Mouse (Mus musculus): ENCODE data around the gene 1700029P11Rik. TPM values are rescaled to one million over a fixed set of nuclear protein-coding genes. Genes with fewer than 3 reads are reported as not detected.

The 1700029P11Rik gene
- polyA plus RNA-seq, 1 experiment from 2014 or later, result not detected

DNA sequence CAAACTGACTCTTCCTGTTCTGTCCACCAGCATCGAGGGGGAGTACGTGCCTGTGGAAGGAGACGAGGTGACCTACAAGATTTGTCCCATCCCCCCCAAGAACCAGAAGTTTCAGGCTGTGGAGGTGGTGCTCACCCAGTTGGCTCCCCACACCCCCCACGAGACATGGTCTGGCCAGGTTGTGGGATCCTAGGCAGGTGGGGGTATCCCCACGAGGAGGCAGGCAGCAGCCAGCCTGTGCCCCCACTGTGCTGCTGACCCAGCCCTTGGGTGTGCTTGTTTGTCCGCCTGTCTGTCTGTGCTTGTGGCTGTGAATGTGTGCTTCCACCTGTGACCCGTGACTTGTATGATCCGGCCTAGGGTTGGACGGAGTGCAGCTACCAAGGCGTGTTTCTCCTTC, 31.3 kb upstream of the 1700029P11Rik start:
- no peaks in the 10 kb centered on the region for H3K9me3 ChIP-seq
- H3K27ac ChIP-seq, result no peak overlapping the region
- H3K36me3 ChIP-seq, result peaks cover 13% of the 10 kb centered on the region
- WGBS, result 79% methylated on average over 10 of the region's 10 CpGs
- no peak for DNase-seq (ENCODE audit: low spot score)
- H3K27me3 ChIP-seq (ENCODE audit: insufficient read depth, poor library complexity, severe bottlenecking), result 0 out of 2 replicates have a peak, but pooled peaks cover 3% of the 10 kb centered on the region
- H3K4me3 ChIP-seq, result no peak overlapping the region
- peaks cover 14% of the 10 kb centered on the region for H3K4me1 ChIP-seq

DNA sequence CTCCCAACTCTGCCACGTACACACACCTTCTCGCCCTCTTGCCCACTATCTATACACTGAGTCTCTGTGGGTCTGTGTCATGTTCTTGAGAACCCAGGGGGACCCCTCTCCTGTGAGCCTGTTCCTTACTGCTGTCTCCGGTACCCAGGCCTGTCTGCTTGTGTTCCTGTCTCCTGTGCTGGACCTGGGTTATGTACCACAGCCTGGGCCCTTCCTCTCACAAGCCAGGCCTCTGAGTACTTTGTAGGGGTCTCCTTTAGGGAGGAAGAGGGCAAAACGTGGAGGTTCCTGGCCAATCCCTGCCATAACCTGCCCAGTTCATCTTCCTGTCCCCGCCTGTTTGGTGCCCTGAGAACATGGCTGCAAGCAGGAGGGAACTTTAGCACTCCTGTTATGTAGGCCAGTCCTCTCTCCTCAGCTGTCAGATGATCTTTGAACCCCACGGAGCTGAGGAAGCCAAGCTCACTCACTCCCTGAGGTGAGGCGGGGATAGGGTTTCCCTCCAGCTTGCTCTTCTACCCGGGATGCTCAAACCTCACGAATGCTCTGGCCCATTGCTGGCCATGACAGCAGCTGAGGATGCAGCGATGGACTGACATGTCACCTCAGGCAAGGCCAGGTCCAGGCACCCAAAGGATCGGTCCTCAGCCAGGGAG, 30.7 kb upstream of the 1700029P11Rik start:
- peaks cover 14% of the 10 kb centered on the region for H3K4me1 ChIP-seq
- 63% methylated on average over 11 of the region's 11 CpGs for WGBS
- DNase-seq (ENCODE audit: low spot score), result peak; percentile 64
- no peaks in the 10 kb centered on the region for H3K9me3 ChIP-seq
- peaks cover 18% of the 10 kb centered on the region for H3K36me3 ChIP-seq
- H3K27ac ChIP-seq, result no peak overlapping the region
- no peak overlapping the region for H3K4me3 ChIP-seq
- H3K27me3 ChIP-seq (ENCODE audit: insufficient read depth, poor library complexity, severe bottlenecking), result 0 out of 2 replicates have a peak, but pooled peaks cover 3% of the 10 kb centered on the region

DNA sequence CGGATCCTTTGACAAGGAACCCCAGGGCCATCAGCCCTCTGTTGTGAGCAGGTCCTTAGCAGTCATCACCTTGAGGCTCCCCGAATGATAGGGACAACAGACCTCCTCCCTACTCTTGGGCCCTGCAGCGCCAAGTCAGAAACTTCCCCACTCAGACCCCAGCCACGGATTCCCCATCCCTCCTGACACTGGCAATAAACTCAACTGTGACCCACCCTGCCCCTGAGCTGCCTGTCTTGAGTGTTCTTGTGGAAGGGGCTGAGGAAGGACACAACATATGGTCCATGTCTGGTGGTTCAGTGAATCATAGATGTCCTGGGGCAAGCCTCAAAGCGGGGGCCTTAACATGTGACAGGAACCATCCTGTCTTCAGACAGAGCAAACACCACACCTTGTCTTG, 29.6 kb upstream of the 1700029P11Rik start:
- peaks cover 14% of the 10 kb centered on the region for H3K4me1 ChIP-seq
- peaks cover 24% of the 10 kb centered on the region for H3K36me3 ChIP-seq
- H3K27me3 ChIP-seq (ENCODE audit: insufficient read depth, poor library complexity, severe bottlenecking), result 0 out of 2 replicates have a peak, but pooled peaks cover 3% of the 10 kb centered on the region
- WGBS, result 83% methylated on average over 5 of the region's 5 CpGs
- H3K9me3 ChIP-seq, result no peaks in the 10 kb centered on the region
- H3K4me3 ChIP-seq, result no peak overlapping the region
- no peak overlapping the region for H3K27ac ChIP-seq
- DNase-seq (ENCODE audit: low spot score), result peak; percentile 57

DNA sequence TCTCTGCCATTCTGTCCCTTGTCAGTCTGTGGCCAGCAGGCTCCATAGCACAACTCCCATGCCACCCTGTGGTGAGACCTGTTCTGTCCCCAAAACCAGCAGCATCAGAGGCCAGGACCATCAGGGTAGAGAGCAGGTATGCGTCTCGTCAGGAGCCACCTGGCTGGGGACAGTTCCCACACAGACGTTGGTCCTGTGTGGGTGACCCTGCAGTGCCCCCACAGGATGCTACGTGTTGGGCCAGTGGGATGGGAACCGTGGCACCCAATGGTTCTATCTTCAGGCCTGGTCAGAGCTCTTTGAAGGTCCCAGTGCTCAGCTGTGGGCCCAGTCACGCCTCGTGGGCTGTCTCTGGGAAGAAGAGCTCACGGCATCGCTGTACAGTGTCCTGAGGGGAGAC, 29.2 kb upstream of the 1700029P11Rik start:
- Histone ChIP-seq H3K27ac (no peak overlapping the region), H3K9me3 (no peaks in the 10 kb centered on the region), H3K4me1 (peaks cover 14% of the 10 kb centered on the region), H3K4me3 (no peak overlapping the region), H3K36me3 (peaks cover 24% of the 10 kb centered on the region), H3K27me3 (ENCODE audit: insufficient read depth, poor library complexity, severe bottlenecking) (0 out of 2 replicates have a peak, but pooled peaks cover 3% of the 10 kb centered on the region)
- peak; percentile 73 for DNase-seq (ENCODE audit: low spot score)
- 89% methylated on average over 9 of the region's 9 CpGs for WGBS

DNA sequence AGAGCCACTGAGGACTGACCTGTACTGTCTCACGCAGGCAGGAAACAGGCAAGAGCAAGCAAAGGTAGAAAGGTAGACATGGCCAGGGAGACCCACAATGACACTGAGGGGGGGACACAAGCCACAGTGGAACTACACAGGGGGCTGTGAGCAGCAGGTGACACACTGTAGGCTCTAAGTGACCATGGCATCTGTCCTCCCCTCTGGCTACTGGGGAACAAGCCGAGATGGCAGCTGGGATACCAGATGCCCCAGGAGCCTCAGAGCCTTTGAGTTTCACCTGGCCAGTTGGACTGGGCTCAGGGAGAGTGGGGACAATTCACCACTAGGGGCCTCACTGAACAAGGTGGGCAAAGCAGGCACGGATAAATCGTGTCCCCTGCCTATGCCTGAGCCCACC, 28.0 kb upstream of the 1700029P11Rik start:
- H3K9me3 ChIP-seq, result no peaks in the 10 kb centered on the region
- peak; percentile 70 for DNase-seq (ENCODE audit: low spot score)
- 77% methylated on average over 4 of the region's 4 CpGs for WGBS

DNA sequence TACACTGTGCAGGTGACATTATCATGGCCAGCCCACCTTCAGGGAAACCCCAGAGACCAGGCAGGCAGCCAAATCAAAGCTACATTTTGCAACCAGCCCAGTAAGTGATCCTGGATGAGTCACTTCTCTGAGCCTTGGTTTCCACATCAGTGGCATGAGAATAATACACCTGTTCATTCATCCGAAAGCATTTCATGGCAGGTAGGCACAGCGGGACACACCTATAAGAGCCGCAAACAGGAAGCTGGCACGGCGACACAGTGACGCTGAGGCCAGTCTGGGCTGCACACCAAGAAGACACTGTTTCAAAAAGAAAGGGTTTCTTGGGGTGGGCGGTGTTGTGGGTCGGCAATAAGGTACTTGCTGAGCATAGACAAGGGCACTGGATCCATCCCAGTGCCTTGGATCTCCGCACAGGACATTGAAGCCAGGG, 26.2 kb upstream of the 1700029P11Rik start:
- Histone ChIP-seq H3K36me3 (peaks cover 24% of the 10 kb centered on the region), H3K27ac (no peak overlapping the region), H3K9me3 (no peaks in the 10 kb centered on the region), H3K4me3 (no peak overlapping the region), H3K4me1 (peaks cover 5% of the 10 kb centered on the region), H3K27me3 (ENCODE audit: insufficient read depth, poor library complexity, severe bottlenecking) (0 out of 2 replicates have a peak, but pooled peaks cover 3% of the 10 kb centered on the region)
- peak; percentile 68 for DNase-seq (ENCODE audit: low spot score)
- 92% methylated on average over 9 of the region's 9 CpGs for WGBS

More for the DNA sequence above, 28.0 kb upstream of the 1700029P11Rik start:
- Histone ChIP-seq H3K4me3 (no peak overlapping the region), H3K4me1 (peaks cover 14% of the 10 kb centered on the region), H3K27me3 (ENCODE audit: insufficient read depth, poor library complexity, severe bottlenecking) (0 out of 2 replicates have a peak, but pooled peaks cover 3% of the 10 kb centered on the region), H3K27ac (no peak overlapping the region), H3K36me3 (peaks cover 24% of the 10 kb centered on the region)

DNA sequence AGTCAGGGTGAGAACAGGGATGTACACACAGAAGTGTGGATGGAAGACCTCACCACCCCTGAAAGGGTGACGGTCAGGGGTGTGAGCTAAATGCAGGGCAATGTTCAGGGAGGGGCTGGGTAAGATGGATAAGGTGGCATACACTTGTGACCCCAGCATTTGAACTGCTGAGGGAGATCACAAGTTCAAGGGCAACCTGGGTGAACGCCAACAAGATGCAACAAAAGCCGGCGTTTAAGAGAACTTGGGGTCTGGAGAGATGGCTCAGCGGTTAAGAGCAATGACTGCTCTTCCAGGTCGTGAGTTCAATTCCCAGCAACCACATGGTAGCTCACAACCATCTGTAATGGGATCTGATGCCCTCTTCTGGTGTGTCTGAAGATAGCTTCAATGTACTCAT, 25.6 kb upstream of the 1700029P11Rik start:
- no peak overlapping the region for H3K4me3 ChIP-seq
- 0 out of 2 replicates have a peak, but pooled peaks cover 3% of the 10 kb centered on the region for H3K27me3 ChIP-seq (ENCODE audit: insufficient read depth, poor library complexity, severe bottlenecking)
- H3K4me1 ChIP-seq, result peaks cover 5% of the 10 kb centered on the region
- DNase-seq (ENCODE audit: low spot score), result no peak
- H3K36me3 ChIP-seq, result peaks cover 24% of the 10 kb centered on the region
- 96% methylated on average over 6 of the region's 6 CpGs for WGBS
- no peaks in the 10 kb centered on the region for H3K9me3 ChIP-seq
- H3K27ac ChIP-seq, result no peak overlapping the region

DNA sequence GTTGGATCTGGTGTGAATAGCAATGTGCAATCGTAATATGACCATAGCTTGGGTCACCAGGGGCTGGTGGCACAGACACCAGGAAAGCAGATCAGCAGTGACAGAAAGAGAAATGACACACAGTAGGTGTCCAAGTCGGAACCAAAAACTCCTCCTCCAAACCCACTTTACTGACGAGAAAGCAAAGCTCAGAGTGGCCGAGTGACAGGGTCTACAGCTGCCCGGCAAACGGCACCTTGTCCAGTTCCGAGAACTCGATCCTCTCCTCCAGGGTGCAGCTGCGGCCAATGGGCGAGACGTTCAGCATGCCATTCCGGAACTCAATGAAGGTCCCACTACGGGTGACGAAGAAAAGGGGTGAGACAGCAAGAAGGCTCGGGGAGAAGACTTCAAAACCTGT, 24.9 kb upstream of the 1700029P11Rik start:
- Histone ChIP-seq H3K36me3 (peaks cover 24% of the 10 kb centered on the region), H3K4me3 (no peak overlapping the region), H3K27ac (no peak overlapping the region), H3K4me1 (peaks cover 8% of the 10 kb centered on the region; the same call in 1 of the 2 replicates), H3K9me3 (no peaks in the 10 kb centered on the region), H3K27me3 (ENCODE audit: insufficient read depth, poor library complexity, severe bottlenecking) (0 out of 2 replicates have a peak, but pooled peaks cover 3% of the 10 kb centered on the region)
- DNase-seq (ENCODE audit: low spot score), result peak; percentile 61
- WGBS, result 94% methylated on average over 15 of the region's 15 CpGs

DNA sequence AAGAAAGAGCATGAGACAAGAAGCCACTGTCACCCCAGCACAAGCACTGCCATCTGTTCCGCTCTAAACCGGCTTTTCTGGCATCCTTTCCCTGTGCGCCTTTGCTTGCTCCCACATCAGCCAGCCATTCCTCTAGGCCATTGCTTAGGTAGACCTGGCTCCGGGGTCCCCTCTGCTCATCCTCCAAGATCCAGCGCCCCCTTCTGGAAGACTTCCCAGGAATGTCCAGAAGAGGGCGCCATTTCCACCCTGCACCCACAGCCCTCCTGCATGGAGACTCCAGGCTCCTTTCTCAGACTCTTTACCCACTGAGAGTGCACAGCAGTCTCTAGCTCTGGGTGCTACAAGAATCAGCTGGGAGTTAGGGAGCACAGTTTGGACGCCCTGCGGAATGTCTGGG, 23.9 kb upstream of the 1700029P11Rik start:
- no peak overlapping the region for H3K27ac ChIP-seq
- H3K9me3 ChIP-seq, result no peaks in the 10 kb centered on the region
- no peak overlapping the region for H3K4me3 ChIP-seq
- peaks cover 21% of the 10 kb centered on the region for H3K36me3 ChIP-seq
- H3K27me3 ChIP-seq (ENCODE audit: insufficient read depth, poor library complexity, severe bottlenecking), result no peaks in the 10 kb centered on the region
- no peak for DNase-seq (ENCODE audit: low spot score)
- WGBS, result 51% methylated on average over 8 of the region's 8 CpGs
- H3K4me1 ChIP-seq, result peaks cover 11% of the 10 kb centered on the region; the same call in 1 of the 2 replicates

DNA sequence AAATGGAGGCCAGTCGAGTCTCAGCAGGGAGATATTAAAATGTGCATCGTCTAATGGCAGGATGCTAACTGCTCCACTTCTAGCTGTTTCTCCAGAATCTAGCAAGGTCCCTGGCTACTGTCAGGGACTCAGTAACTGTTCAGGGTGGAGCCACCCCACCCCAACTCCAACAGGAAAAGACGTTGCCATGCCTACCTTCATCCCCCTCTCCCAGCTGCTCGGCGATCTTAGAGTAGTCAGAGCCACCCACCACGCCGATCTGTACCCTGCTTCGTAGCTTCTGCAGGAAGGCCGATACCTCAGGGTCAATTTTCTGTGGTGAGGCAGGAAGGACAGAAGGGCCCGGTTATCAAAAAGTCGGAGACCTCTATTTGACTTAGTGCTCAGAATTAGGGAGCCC, 22.7 kb upstream of the 1700029P11Rik start:
- Histone ChIP-seq H3K9me3 (no peaks in the 10 kb centered on the region), H3K4me1 (peaks cover 11% of the 10 kb centered on the region; the same call in 1 of the 2 replicates), H3K36me3 (peaks cover 15% of the 10 kb centered on the region; the same call in 1 of the 2 replicates), H3K27ac (no peak overlapping the region), H3K27me3 (ENCODE audit: insufficient read depth, poor library complexity, severe bottlenecking) (no peaks in the 10 kb centered on the region), H3K4me3 (no peak overlapping the region)
- no peak for DNase-seq (ENCODE audit: low spot score)
- 80% methylated on average over 11 of the region's 11 CpGs for WGBS

DNA sequence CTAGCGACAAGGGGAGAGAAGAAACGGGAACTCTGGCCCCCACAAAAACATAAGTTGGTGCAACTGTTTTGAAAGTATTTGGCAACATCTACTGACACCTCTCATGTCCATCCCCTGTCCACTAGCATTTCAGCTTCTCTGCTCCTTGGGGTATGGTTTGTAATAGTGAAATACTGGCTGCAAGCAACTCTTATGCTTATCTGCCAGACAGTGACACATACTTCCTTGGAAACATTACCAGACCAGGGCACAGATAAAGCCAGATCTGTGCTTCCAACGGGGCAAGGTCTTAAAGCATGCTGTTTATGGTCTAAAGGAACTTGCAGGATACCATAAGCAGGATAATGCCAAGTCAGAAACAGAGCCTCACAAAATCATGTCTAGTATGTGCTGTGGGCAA, 21.4 kb upstream of the 1700029P11Rik start:
- H3K27me3 ChIP-seq (ENCODE audit: insufficient read depth, poor library complexity, severe bottlenecking), result no peaks in the 10 kb centered on the region
- peaks cover 13% of the 10 kb centered on the region; the same call in 1 of the 2 replicates for H3K36me3 ChIP-seq
- H3K27ac ChIP-seq, result no peak overlapping the region
- WGBS, result 69% methylated on average over 3 of the region's 3 CpGs
- H3K4me3 ChIP-seq, result no peak overlapping the region
- no peaks in the 10 kb centered on the region for H3K9me3 ChIP-seq
- H3K4me1 ChIP-seq, result peaks cover 11% of the 10 kb centered on the region; the same call in 1 of the 2 replicates
- no peak for DNase-seq (ENCODE audit: low spot score)

DNA sequence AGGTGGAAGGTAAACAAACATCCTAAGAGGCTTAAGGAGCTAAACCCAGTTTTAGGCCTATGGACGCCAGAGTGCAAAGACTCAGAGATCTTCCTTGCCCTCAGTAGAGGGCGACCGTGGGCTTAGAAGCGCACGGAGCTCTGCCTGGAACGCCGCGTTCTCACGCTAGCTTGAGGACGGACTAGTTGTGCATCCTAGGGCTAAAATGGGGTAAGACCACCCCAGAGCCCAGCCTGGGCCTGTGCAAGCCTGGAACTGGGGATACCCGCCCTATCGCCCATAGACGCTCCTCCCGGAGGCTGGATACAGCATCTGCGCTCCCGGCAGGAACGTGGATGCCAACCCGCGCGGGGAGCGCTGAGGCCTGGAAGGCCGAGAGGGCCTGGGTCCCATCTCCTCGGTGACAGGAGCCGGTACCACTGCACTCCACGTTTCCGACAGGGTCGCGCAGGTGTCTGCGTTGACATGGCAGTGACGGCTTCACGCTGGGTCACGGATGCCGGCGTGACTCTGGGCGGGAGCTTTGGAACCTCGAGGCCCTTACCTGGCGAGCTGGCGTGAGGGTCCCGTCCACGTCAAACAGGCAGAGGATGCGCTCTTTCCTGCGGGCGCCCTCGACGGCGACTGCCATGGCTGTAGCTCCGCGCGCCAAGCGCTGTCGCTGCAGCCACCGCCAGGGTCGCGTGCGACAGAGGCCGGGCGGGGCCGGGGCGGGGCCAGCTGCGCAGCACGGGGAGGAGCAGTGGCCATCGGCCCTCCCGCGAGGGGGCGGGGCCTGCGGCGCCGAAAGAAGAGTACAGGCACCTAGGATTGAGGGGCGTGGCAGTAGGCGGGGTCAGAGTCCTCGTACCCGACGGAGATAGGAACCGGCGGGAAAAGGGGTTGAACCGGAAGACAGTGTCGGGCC, 19.9 kb upstream of the 1700029P11Rik start, which contains the start of gene Pmm1:
Gene Pmm1, minus strand, starts transcription at position 760 of the 907 bp plus-strand sequence.
- Histone ChIP-seq H3K27me3 (ENCODE audit: insufficient read depth, poor library complexity, severe bottlenecking) (no peaks in the 10 kb centered on the region), H3K4me1 (peaks cover 11% of the 10 kb centered on the region; the same call in 1 of the 2 replicates), H3K4me3 (peak within 1 kb of the TSS; percentile 76), H3K36me3 (no peaks in the 10 kb centered on the region; the same call in 1 of the 2 replicates), H3K27ac (peak within 1 kb of the TSS; percentile 85), H3K9me3 (no peaks in the 10 kb centered on the region)
- under 1% methylated on average over 76 of the region's 77 CpGs for WGBS
- peak; percentile 99 for DNase-seq (ENCODE audit: low spot score)
